16 mouse cellular contexts compared by ENCODE assay signal in the genomic region with DNA sequence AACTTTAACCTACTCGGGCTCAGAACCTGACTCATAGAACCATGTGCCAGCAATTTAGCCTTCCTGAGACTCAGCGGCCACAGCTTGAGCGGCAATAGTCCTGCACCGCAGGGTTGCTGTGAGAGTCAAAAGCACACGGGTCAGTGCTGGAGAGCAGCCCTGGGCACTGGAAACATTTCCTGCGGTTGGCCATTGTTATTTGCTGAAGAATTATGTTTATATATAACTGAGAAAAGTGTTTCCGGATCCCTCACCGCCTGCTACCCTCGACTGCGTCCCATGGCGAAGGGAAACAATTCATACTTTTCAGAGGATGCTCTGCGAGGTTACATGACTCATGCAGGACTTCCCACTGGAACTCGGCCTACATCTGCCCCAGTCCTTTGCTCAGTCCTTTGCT. TPM values are rescaled to one million over a fixed set of nuclear protein-coding genes. Genes with fewer than 3 reads are reported as not detected.
DNase-seq lines count a peak whose midpoint lies in the region; ATAC-seq lines count a peak whose summit lies in the region.
"Had no signal": no experiment of that assay in that cellular context is flagged by ENCODE, and none has a peak within 500 bp of the region (broad histone marks: within the 10 kb centered on the region; RNA-seq: fewer than 3 reads in every experiment).

No protein-coding gene starts in this region.

- H3K27me3 ChIP-seq in intestine, embryonic 14.5 days (replicated peaks; ENCODE audit: control insufficient read depth, insufficient read depth, low read length), result no peaks in the 10 kb centered on the region
- no peaks in the 10 kb centered on the region for H3K27me3 ChIP-seq in intestine, embryonic 15.5 days (replicated peaks)
- no peaks in the 10 kb centered on the region for H3K27me3 ChIP-seq in heart, embryonic 16.5 days (ENCODE audit: control insufficient read depth, insufficient read depth, low read length)
- H3K27me3 ChIP-seq: embryonic facial prominence, embryonic 12.5 days; heart, embryonic 13.5 days; neural tube, embryonic 12.5 days had no signal

- ATAC-seq in intestine, embryonic 14.5 days (replicated peaks; ENCODE audit: low FRiP score, low TSS enrichment, low read depth), result 0 out of 2 replicates have a peak, but pooled peaks have one; percentile 16
- no peak for ATAC-seq in intestine, embryonic 15.5 days
- 0 out of 2 replicates have a peak, but pooled peaks have one; percentile 24 for ATAC-seq in heart, embryonic 16.5 days (replicated peaks; ENCODE audit: extremely low read depth, insufficient read depth, low FRiP score)
- ATAC-seq: inflammation-experienced regulatory T-cells, adult 6 months had no signal

- no peak for DNase-seq in intestine, embryonic 14.5 days (ENCODE audit: low spot score)
- peak; percentile 30 to 50 for DNase-seq in kidney, postnatal 36 days
- DNase-seq in skeletal muscle tissue, adult 2 months (ENCODE audit: low read depth, low spot score), result peak; percentile 20
- DNase-seq in left cerebral cortex, adult 11 months (ENCODE audit: low spot score), result no peak
- DNase-seq in frontal cortex, adult 2 months (ENCODE audit: extremely low spot score in 1 of 2, low spot score in 1 of 2), result no peak
- DNase-seq: adrenal gland, adult 8-10 months; cerebellum, adult 8-10 months; liver, embryonic 13.5 days; right cerebral cortex, postnatal 25 days had no signal

- H3K4me3 ChIP-seq in intestine, embryonic 14.5 days (ENCODE audit: low read depth, low read length), result no peak overlapping the region
- H3K4me3 ChIP-seq in intestine, embryonic 15.5 days (replicated peaks), result no peak overlapping the region
- H3K4me3 ChIP-seq in heart, embryonic 16.5 days (ENCODE audit: low read length), result no peak overlapping the region
- H3K4me3 ChIP-seq: embryonic facial prominence, embryonic 12.5 days; heart, embryonic 13.5 days; liver, embryonic 13.5 days; neural tube, embryonic 12.5 days had no signal

- no peak overlapping the region for H3K4me2 ChIP-seq in intestine, embryonic 14.5 days (ENCODE audit: low read length)
- no peak overlapping the region for H3K4me2 ChIP-seq in intestine, embryonic 15.5 days (replicated peaks)
- no peak overlapping the region for H3K4me2 ChIP-seq in heart, embryonic 16.5 days (ENCODE audit: low read depth, low read length)
- H3K4me2 ChIP-seq: embryonic facial prominence, embryonic 12.5 days; heart, embryonic 13.5 days; liver, embryonic 13.5 days; midbrain, embryonic 11.5 days; neural tube, embryonic 12.5 days had no signal

- no peaks in the 10 kb centered on the region for H3K9me3 ChIP-seq in intestine, embryonic 14.5 days (ENCODE audit: control insufficient read depth, low read length)
- no peaks in the 10 kb centered on the region for H3K9me3 ChIP-seq in intestine, embryonic 15.5 days
- H3K9me3 ChIP-seq in heart, embryonic 16.5 days (replicated peaks; ENCODE audit: control insufficient read depth, low read length), result no peaks in the 10 kb centered on the region
- H3K9me3 ChIP-seq: embryonic facial prominence, embryonic 12.5 days; heart, embryonic 13.5 days; liver, embryonic 13.5 days; neural tube, embryonic 12.5 days had no signal

- no peaks in the 10 kb centered on the region for H3K36me3 ChIP-seq in intestine, embryonic 14.5 days (ENCODE audit: control insufficient read depth, insufficient read depth, low read length)
- H3K36me3 ChIP-seq in intestine, embryonic 15.5 days, result no peaks in the 10 kb centered on the region
- no peaks in the 10 kb centered on the region for H3K36me3 ChIP-seq in heart, embryonic 16.5 days (ENCODE audit: control insufficient read depth, insufficient read depth)
- H3K36me3 ChIP-seq: embryonic facial prominence, embryonic 12.5 days; heart, embryonic 13.5 days; liver, embryonic 13.5 days; neural tube, embryonic 12.5 days had no signal

- H3K9ac ChIP-seq in intestine, embryonic 14.5 days (ENCODE audit: low read length), result no peak overlapping the region
- no peak overlapping the region for H3K9ac ChIP-seq in intestine, embryonic 15.5 days
- H3K9ac ChIP-seq in heart, embryonic 16.5 days (ENCODE audit: low read length), result no peak overlapping the region
- H3K9ac ChIP-seq: embryonic facial prominence, embryonic 12.5 days; heart, embryonic 13.5 days; liver, embryonic 13.5 days; neural tube, embryonic 12.5 days had no signal

- 67% methylated on average over 13 of the region's 13 CpGs for WGBS in intestine, embryonic 14.5 days
- WGBS in intestine, embryonic 15.5 days, result 57% methylated on average over 13 of the region's 13 CpGs
- WGBS in heart, embryonic 16.5 days, result 74% methylated on average over 13 of the region's 13 CpGs

- no peak overlapping the region for H3K27ac ChIP-seq in intestine, embryonic 14.5 days (ENCODE audit: low read depth)
- H3K27ac ChIP-seq in intestine, embryonic 15.5 days, result no peak overlapping the region
- peak overlapping the region; percentile 34; the same call in 1 of the 2 replicates for H3K27ac ChIP-seq in heart, embryonic 16.5 days (ENCODE audit: low read length)
- H3K27ac ChIP-seq: embryonic facial prominence, embryonic 12.5 days; liver, embryonic 13.5 days; neural tube, embryonic 12.5 days had no signal

- H3K4me1 ChIP-seq in intestine, embryonic 14.5 days (replicated peaks; ENCODE audit: control insufficient read depth, insufficient read depth, low read length), result no peaks in the 10 kb centered on the region
- H3K4me1 ChIP-seq in intestine, embryonic 15.5 days (replicated peaks), result no peaks in the 10 kb centered on the region
- H3K4me1 ChIP-seq in heart, embryonic 16.5 days (ENCODE audit: control insufficient read depth, insufficient read depth, low read length), result no peaks in the 10 kb centered on the region
- H3K4me1 ChIP-seq: embryonic facial prominence, embryonic 12.5 days; neural tube, embryonic 12.5 days had no signal

RNA-seq across cellular contexts. Expression of a gene that starts 13.5 kb away (rescaled TPM):
- not detected in 2 replicates for polyA plus RNA-seq in intestine, embryonic 14.5 days (2014; fragmentation: Nextera tagmentation; extraction: Ambion mirVana)
- not detected in 2 replicates for polyA plus RNA-seq in intestine, embryonic 15.5 days (2015; fragmentation: Nextera tagmentation; extraction: Ambion mirVana)
- 0.34 TPM in 1 of 2 replicates, not detected in the other for polyA plus RNA-seq in heart, embryonic 16.5 days (2015; fragmentation: Nextera tagmentation; extraction: Ambion mirVana)
- not detected in 2 replicates for polyA plus RNA-seq in frontal cortex, adult 2 months (2012; rRNA removed)
- polyA plus RNA-seq: embryonic facial prominence, embryonic 12.5 days; inflammation-experienced regulatory T-cells, adult 6 months; midbrain, embryonic 11.5 days had no signal

RNA-seq across cellular contexts. Expression of a gene that starts 21.2 kb away (rescaled TPM):
- polyA plus RNA-seq in intestine, embryonic 14.5 days (2014; fragmentation: Nextera tagmentation; extraction: Ambion mirVana), result not detected in 2 replicates
- 0.48 and 0.75 TPM in 2 replicates for polyA plus RNA-seq in intestine, embryonic 15.5 days (2015; fragmentation: Nextera tagmentation; extraction: Ambion mirVana)
- polyA plus RNA-seq in heart, embryonic 16.5 days (2015; fragmentation: Nextera tagmentation; extraction: Ambion mirVana), result 0.68 TPM in 1 of 2 replicates, not detected in the other
- polyA plus RNA-seq in frontal cortex, adult 2 months (2012; rRNA removed), result 0.13 TPM in 1 of 2 replicates, not detected in the other

RNA-seq across cellular contexts. Expression of a gene that starts 35.5 kb away (rescaled TPM):
- polyA plus RNA-seq in intestine, embryonic 14.5 days (2014; fragmentation: Nextera tagmentation; extraction: Ambion mirVana), result 308 and 334 TPM in 2 replicates
- polyA plus RNA-seq in intestine, embryonic 15.5 days (2015; fragmentation: Nextera tagmentation; extraction: Ambion mirVana), result 256 and 258 TPM in 2 replicates
- polyA plus RNA-seq in heart, embryonic 16.5 days (2015; fragmentation: Nextera tagmentation; extraction: Ambion mirVana), result 136 and 148 TPM in 2 replicates
- polyA plus RNA-seq in frontal cortex, adult 2 months (2012; rRNA removed), result 105 and 124 TPM in 2 replicates

RNA-seq across cellular contexts. Expression of a gene that starts 35.8 kb away (rescaled TPM):
- 0.62 and 2.0 TPM in 2 replicates for polyA plus RNA-seq in intestine, embryonic 14.5 days (2014; fragmentation: Nextera tagmentation; extraction: Ambion mirVana)
- 1.0 and 1.4 TPM in 2 replicates for polyA plus RNA-seq in intestine, embryonic 15.5 days (2015; fragmentation: Nextera tagmentation; extraction: Ambion mirVana)
- polyA plus RNA-seq in heart, embryonic 16.5 days (2015; fragmentation: Nextera tagmentation; extraction: Ambion mirVana), result 0.60 and 0.79 TPM in 2 replicates
- 1.8 and 2.1 TPM in 2 replicates for polyA plus RNA-seq in frontal cortex, adult 2 months (2012; rRNA removed)

RNA-seq across cellular contexts. Expression of a gene that starts 46.3 kb away (rescaled TPM):
- polyA plus RNA-seq in intestine, embryonic 14.5 days (2014; fragmentation: Nextera tagmentation; extraction: Ambion mirVana), result 11.7 and 15.3 TPM in 2 replicates
- polyA plus RNA-seq in intestine, embryonic 15.5 days (2015; fragmentation: Nextera tagmentation; extraction: Ambion mirVana), result 35.2 and 35.5 TPM in 2 replicates
- 23.6 and 32.3 TPM in 2 replicates for polyA plus RNA-seq in heart, embryonic 16.5 days (2015; fragmentation: Nextera tagmentation; extraction: Ambion mirVana)
- 46.5 and 48.1 TPM in 2 replicates for polyA plus RNA-seq in frontal cortex, adult 2 months (2012; rRNA removed)

Comparison
In these comparisons a context has a peak if more than half of its experiments do, and no peak if none do; other contexts are left out.
1. DNase-seq: peak in kidney, postnatal 36 days (2 of 2) and skeletal muscle tissue, adult 2 months (single experiment); none in intestine, embryonic 14.5 days (single experiment), left cerebral cortex, adult 11 months (single experiment) and frontal cortex, adult 2 months (0 of 2).